Mouse (Mus musculus) cerebellum, adult 9-10 months (tissue): ENCODE measurements around the gene Tmem248.

ENCODE experiments used
- DNase-seq: peaks from one replicate; pipeline ENCODE4 v3.0.0; 2022

Gene Tmem248

DNA sequence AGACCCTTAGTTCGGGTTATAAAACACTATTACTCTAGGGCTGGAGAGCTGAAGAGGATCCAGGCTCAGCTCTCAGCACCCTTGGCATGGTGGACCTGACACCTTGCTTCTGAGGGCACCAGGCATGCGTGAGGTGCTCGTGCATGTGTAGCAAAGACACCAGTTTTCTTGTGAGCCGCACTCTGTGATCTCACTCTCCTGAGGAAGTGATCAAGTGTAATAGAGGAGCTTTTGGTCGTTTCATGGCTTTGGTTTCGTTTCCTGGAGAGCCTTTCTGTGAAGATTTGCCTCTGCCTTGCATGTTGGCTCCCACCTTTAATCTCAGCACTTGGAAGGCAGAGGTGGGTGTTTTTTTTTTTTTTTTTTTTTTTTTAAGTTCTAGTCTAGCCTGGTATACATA is 12.3 kb upstream of the Tmem248 start:
- DNase-seq, result no peak

DNA sequence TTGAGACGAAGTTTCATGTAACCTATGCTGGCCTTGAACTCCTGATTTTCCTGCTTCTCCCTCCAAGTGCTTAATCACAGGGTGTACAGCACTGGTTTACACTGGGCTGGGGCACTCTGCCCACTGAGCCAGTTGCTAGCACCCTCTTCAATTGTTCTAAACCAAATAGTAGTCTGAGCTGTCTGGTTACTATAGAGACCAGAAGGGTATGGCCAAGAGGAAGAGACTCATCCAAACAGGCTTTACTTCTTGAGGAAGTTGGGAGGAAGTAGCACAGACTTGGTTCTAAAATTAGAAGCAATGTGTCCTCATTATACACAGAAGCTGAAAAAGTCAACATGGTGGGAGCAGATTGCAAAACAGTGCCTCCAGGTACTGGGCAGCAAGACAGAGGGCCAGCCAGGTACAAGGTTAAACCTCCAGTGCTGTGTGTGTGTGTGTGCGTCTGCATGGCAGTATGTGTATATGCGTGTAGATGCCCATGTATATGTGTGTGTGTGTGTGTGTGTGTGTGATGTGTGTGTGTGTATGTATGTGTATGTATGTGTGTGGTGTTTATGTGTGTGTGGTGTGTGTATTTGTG is 11.3 kb upstream of the Tmem248 start:
- DNase-seq, result no peak

DNA sequence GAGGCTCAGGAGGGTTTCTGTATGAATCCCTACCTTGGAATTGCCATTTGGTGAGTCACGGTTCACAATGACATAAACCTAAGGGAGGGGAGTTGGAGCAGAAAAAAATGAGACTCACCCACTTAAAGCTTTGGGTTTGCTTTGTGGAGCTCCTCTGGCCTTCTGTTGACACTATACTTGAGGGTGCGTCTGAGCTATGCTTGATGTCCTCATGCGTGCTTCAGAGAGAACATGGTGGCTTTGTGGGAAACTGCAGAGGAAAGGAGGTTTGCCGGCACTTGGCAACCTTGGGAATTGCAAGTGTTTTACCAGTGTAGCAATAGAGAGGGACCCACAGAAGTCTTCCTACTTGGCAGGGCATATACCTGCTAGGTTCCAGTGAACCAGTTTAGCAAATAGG is 9.6 kb upstream of the Tmem248 start:
- no peak for DNase-seq

DNA sequence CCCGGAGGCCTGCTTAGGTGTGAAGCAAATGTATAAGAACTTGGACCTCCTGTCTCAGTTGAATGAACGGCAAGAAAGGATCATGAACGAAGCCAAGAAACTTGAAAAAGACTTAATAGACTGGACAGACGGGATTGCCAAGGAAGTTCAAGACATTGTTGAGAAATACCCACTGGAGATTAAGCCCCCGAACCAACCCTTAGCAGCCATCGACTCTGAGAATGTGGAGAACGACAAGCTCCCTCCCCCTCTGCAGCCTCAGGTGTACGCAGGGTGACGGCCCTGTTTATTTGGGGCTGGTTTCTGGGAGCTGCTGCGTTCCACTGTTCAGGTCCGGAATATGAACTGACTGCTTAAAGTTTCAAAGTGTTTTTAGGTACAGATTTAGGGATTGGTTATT is 3.9 kb upstream of the Tmem248 start:
- no peak for DNase-seq

GRCm38 (mm10) chr5:130217406-130217805 is 525 bp downstream of the Tmem248 start:
- DNase-seq, result no peak

GRCm38 (mm10) chr5:130218336-130218735 is 1.5 kb downstream of the Tmem248 start:
- no peak for DNase-seq

DNA sequence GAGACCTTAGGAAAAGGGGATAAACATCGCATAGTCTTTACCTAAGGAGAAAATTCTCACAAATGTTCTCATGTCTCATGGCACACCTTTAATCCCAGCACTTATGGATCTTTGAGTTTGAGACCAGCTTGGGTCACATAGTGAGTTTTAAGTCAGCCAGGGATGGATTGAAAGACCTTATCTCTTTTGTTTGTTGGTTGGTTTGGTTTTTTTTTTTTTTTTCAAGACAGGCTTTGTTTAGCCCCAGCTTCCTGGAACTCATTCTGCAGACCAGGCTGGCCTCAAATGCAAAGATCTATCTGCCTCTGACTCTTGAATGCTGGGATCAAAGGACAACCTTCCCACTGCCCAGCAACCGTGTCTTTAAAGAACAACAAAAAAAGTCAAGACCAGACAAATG is 4.4 kb downstream of the Tmem248 start:
- DNase-seq, result no peak

- DNase-seq, result no peak
Measured at GRCm38 (mm10) chr5:130221760-130222145, 4.9 kb downstream of the Tmem248 start.

- DNase-seq, result peak; percentile 94
Measured at GRCm38 (mm10) chr5:130222146-130223004, 5.5 kb downstream of the Tmem248 start.

GRCm38 (mm10) chr5:130226790-130227189 is 9.9 kb downstream of the Tmem248 start:
- no peak for DNase-seq

GRCm38 (mm10) chr5:130228120-130228519 is 11.2 kb downstream of the Tmem248 start:
- DNase-seq, result no peak

DNA sequence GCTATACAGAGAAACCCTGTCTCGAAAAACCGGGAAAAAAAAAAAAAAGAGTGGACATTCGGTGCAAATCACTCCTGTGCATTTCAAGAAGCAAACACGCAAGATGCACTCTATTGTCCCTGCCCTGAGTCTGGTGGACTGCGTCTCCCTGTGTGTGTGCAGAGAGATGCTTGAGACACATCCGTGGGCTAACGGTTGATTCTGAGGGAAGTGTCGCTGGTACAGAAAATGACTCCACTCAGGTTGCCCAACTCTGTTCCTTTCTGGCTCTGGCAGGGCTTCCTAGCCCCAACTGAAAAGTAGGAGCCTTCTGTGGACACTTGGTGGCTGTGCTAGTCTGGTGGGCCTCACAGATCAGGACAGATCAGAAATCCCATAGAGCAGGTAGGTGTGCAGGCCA is 19.4 kb downstream of the Tmem248 start:
- DNase-seq, result no peak

GRCm38 (mm10) chr5:130239236-130239635 is 22.4 kb downstream of the Tmem248 start:
- DNase-seq, result no peak

GRCm38 (mm10) chr5:130239856-130240255 is 23.0 kb downstream of the Tmem248 start:
- DNase-seq, result no peak

GRCm38 (mm10) chr5:130241426-130241825 is 24.5 kb downstream of the Tmem248 start:
- no peak for DNase-seq

- no peak for DNase-seq
Measured at GRCm38 (mm10) chr5:130247823-130248222, 30.9 kb downstream of the Tmem248 start.

GRCm38 (mm10) chr5:130254164-130255016 is 37.5 kb downstream of the Tmem248 start:
- peak; percentile 73 for DNase-seq

- peak; percentile 99 for DNase-seq
Measured at GRCm38 (mm10) chr5:130255017-130255720, 38.3 kb downstream of the Tmem248 start, which contains the start of the genes Sbds and Tyw1. Gene Sbds, minus strand, starts transcription at chr5:130255530. Gene Tyw1, plus strand, starts transcription at chr5:130255619.

DNA sequence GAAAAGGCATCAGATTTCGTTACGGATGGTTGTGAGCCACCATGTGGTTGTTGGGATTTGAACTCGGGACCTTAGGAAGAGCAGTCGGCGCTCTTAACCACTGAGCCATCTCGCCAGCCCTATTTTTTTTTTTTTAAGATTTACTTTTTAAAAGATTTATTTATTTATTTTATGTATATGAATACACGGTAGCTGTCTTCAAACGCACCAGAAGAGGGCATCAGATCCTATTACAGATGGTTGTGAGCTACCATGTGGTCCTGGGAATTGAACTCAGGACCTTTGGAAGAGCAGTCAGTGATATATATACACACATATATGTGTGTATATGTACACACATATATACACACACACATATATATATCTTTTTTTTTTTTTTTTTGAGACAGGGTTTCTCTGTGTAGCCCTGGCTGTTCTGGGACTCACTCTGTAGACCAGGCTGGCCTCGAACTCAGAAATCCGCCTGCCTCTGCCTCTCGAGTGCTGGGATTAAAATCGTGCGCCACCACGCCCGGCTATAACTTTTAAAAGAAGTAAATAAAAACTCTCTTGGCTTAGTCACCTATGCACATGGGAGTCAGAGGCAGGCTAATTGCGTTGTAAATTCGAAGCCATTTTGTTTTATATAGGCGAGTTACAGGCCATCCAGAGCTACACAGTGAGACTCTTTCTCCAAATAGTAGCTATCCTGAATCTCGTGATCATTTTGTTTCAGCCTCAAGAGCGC is 39.1 kb downstream of the Tmem248 start:
- peak; percentile 67 for DNase-seq

DNA sequence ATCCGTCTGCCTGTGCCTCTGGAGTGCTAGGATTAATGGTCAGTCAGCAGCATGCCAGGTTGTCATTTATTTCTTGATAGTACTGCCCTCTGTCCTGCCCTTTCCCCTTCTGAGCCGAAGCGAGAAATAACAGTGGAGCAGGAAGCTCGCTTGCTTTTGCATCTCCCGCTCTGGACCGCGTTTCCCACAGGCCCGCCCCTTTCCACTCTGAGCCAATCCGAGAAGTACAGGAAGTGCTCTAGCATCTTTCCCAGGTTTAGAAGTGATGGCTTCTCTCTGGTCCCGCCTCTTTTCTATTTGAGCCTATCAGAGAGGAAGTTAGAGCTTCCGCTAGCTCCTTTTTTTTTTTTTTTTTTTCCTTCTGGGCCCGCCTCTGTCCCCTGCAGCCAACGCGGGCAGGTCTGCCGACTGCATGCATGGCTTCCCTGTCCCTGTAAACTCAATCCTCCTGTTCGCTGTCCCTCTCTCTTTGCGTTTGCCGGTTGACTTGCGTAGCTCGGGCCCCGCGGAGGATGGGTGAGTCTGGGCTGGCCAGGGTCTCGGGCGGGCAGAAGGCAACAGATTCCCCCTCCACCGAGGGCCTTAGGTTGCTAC is 39.9 kb downstream of the Tmem248 start:
- peak; percentile 96 for DNase-seq

- DNase-seq, result peak; percentile 53
Measured at GRCm38 (mm10) chr5:130257303-130257702, 40.4 kb downstream of the Tmem248 start.

GRCm38 (mm10) chr5:130263454-130263853 is 46.6 kb downstream of the Tmem248 start:
- DNase-seq, result no peak
